Mouse (Mus musculus): ENCODE data around the gene Tmem108.

The Tmem108 gene

DNA sequence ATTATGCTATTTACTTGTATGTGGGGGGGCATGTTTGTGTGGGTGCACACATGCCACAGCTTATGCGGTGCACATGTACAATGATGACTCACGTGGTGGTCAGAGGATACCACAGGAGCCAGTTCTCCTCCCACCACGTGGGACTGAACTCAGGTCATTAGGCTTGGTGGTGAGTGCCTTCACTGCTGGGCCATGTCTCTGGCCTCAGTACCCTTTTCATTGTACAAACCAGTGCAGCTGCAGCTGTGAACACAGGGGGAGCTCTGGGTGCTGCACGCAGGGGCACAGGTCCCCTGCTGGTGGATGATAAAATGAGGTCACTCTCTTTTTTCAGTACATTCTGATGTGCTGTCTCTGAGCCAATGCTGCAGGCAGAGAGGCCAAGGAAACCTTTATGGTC is 327.5 kb downstream of the Tmem108 start:
- no peak for DNase-seq

Measured in cerebellum, adult 11 months (tissue).